In the genomic region with DNA sequence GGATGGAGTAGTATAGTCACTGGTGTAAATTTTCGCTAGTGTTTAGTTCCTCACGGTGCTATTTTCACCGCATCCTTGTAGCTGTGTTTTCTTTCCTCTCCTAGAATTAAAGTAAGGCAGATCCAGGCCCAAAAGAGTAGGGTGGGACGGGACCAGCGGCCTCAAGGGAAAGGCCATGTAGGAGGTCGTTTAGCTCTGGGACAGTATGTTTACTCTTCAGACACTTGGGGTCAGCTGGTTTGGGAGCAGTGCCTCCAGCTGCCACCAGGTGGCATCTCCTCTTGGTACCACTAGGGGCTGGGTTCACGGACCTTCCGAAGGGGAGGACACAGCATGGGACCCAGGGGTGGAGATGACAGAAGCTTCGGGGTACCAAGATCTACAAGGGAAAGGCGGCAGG, we compare ENCODE assay signal across 8 mouse cellular contexts. TPM values are rescaled to one million over a fixed set of nuclear protein-coding genes. Genes with fewer than 3 reads are reported as not detected.
A peak's percentile ranks its signal among the peaks of the same experiment; 100 is the strongest.
DNase-seq lines count a peak whose midpoint lies in the region; ATAC-seq lines count a peak whose summit lies in the region.

No protein-coding gene starts in this region.

- peaks cover 4% of the 10 kb centered on the region for H3K36me3 ChIP-seq in forebrain, embryonic 11.5 days (ENCODE audit: control insufficient read depth, insufficient read depth, low read length)
- peaks cover 19% of the 10 kb centered on the region; the same call in 1 of the 2 replicates for H3K36me3 ChIP-seq in heart, embryonic 16.5 days (ENCODE audit: control insufficient read depth, insufficient read depth)
- peaks cover 41% of the 10 kb centered on the region for H3K36me3 ChIP-seq in liver, embryonic 15.5 days (replicated peaks)
- H3K36me3 ChIP-seq in neural tube, embryonic 12.5 days = peaks cover 44% of the 10 kb centered on the region

- H3K4me3 ChIP-seq in forebrain, embryonic 11.5 days (ENCODE audit: low read depth, low read length) = peak overlapping the region; percentile 58
- H3K4me3 ChIP-seq in heart, embryonic 16.5 days (ENCODE audit: low read length) = peak overlapping the region; percentile 70
- H3K4me3 ChIP-seq in liver, embryonic 15.5 days (replicated peaks) = peak overlapping the region; percentile 79
- H3K4me3 ChIP-seq in neural tube, embryonic 12.5 days = peak overlapping the region; percentile 51

- no peaks in the 10 kb centered on the region for H3K9me3 ChIP-seq in forebrain, embryonic 11.5 days (ENCODE audit: control insufficient read depth, low read length)
- H3K9me3 ChIP-seq in heart, embryonic 16.5 days (replicated peaks; ENCODE audit: control insufficient read depth, low read length) = no peaks in the 10 kb centered on the region
- no peaks in the 10 kb centered on the region for H3K9me3 ChIP-seq in liver, embryonic 15.5 days (replicated peaks)
- H3K9me3 ChIP-seq in neural tube, embryonic 12.5 days = no peaks in the 10 kb centered on the region

- peak; percentile 67 to 76 for DNase-seq in CD8-positive naive resting alpha-beta T cell, adult 2 months (ENCODE audit: low read depth in 2 of 2, low spot score in 2 of 2)
- DNase-seq in c-Kit-positive CD71-positive TER-119-negative erythroid progenitor cells, embryonic 14.5 days (ENCODE audit: low read depth) = peak; percentile 71
- peak; percentile 88 for DNase-seq in forebrain, embryonic 11.5 days (ENCODE audit: low spot score)
- peak; percentile 89 to 91 for DNase-seq in kidney, postnatal 25 days
- DNase-seq in telencephalon, adult 2 months (ENCODE audit: low read depth, low spot score) = peak; percentile 51

- no peaks in the 10 kb centered on the region for H3K27me3 ChIP-seq in forebrain, embryonic 11.5 days (ENCODE audit: control insufficient read depth, insufficient read depth, low read length)
- no peaks in the 10 kb centered on the region for H3K27me3 ChIP-seq in heart, embryonic 16.5 days (ENCODE audit: control insufficient read depth, insufficient read depth, low read length)
- no peaks in the 10 kb centered on the region for H3K27me3 ChIP-seq in liver, embryonic 15.5 days
- H3K27me3 ChIP-seq in neural tube, embryonic 12.5 days (replicated peaks) = no peaks in the 10 kb centered on the region

- peak overlapping the region; percentile 78 for H3K27ac ChIP-seq in forebrain, embryonic 11.5 days (ENCODE audit: low read depth, low read length)
- H3K27ac ChIP-seq in heart, embryonic 16.5 days (ENCODE audit: low read length) = peak overlapping the region; percentile 78
- peak overlapping the region; percentile 92 for H3K27ac ChIP-seq in liver, embryonic 15.5 days (replicated peaks)
- peak overlapping the region; percentile 34; the same call in 1 of the 2 replicates for H3K27ac ChIP-seq in neural tube, embryonic 12.5 days

- H3K4me2 ChIP-seq in forebrain, embryonic 11.5 days (ENCODE audit: low read depth, low read length, severe bottlenecking) = peak overlapping the region; percentile 82
- H3K4me2 ChIP-seq in heart, embryonic 16.5 days (ENCODE audit: low read depth, low read length) = peak overlapping the region; percentile 75
- H3K4me2 ChIP-seq in liver, embryonic 15.5 days = peak overlapping the region; percentile 79
- H3K4me2 ChIP-seq in neural tube, embryonic 12.5 days (replicated peaks) = peak overlapping the region; percentile 84

- 1% methylated on average over 10 of the region's 10 CpGs for WGBS in forebrain, embryonic 11.5 days
- 2% methylated on average over 10 of the region's 10 CpGs for WGBS in heart, embryonic 16.5 days
- WGBS in liver, embryonic 15.5 days (ENCODE audit: insufficient replicate concordance) = 1% methylated on average over 10 of the region's 10 CpGs
- WGBS in neural tube, embryonic 12.5 days = 2% methylated on average over 10 of the region's 10 CpGs

- peaks cover 4% of the 10 kb centered on the region; the same call in 1 of the 2 replicates for H3K4me1 ChIP-seq in forebrain, embryonic 11.5 days (replicated peaks; ENCODE audit: control insufficient read depth, insufficient read depth, low read length)
- peaks cover 28% of the 10 kb centered on the region for H3K4me1 ChIP-seq in heart, embryonic 16.5 days (ENCODE audit: control insufficient read depth, insufficient read depth, low read length)
- H3K4me1 ChIP-seq in liver, embryonic 15.5 days (replicated peaks) = peaks cover 62% of the 10 kb centered on the region
- H3K4me1 ChIP-seq in neural tube, embryonic 12.5 days = peaks cover 28% of the 10 kb centered on the region

- peak overlapping the region; percentile 70 for H3K9ac ChIP-seq in forebrain, embryonic 11.5 days (ENCODE audit: low read length)
- H3K9ac ChIP-seq in heart, embryonic 16.5 days (ENCODE audit: low read length) = peak overlapping the region; percentile 77
- H3K9ac ChIP-seq in liver, embryonic 15.5 days = peak overlapping the region; percentile 82
- peak overlapping the region; percentile 63 for H3K9ac ChIP-seq in neural tube, embryonic 12.5 days

- ATAC-seq in forebrain, embryonic 11.5 days (replicated peaks; ENCODE audit: low FRiP score) = peak; percentile 64
- peak; percentile 60 for ATAC-seq in heart, embryonic 16.5 days (replicated peaks; ENCODE audit: extremely low read depth, insufficient read depth, low FRiP score)
- peak; percentile 62 for ATAC-seq in liver, embryonic 15.5 days (ENCODE audit: insufficient read depth)
- ATAC-seq in neural tube, embryonic 12.5 days (ENCODE audit: low FRiP score, low read depth) = peak; percentile 79

RNA-seq across cellular contexts. Expression of a gene that starts 3.9 kb away (rescaled TPM):
- polyA plus RNA-seq in forebrain, embryonic 11.5 days (2014; fragmentation: Nextera tagmentation; extraction: Ambion mirVana) = 0.24 TPM in 1 of 2 replicates, not detected in the other
- 6.7 and 7.1 TPM in 2 replicates for polyA plus RNA-seq in heart, embryonic 16.5 days (2015; fragmentation: Nextera tagmentation; extraction: Ambion mirVana)
- 5.9 and 8.1 TPM in 2 replicates for polyA plus RNA-seq in liver, embryonic 15.5 days (2015; fragmentation: Nextera tagmentation; extraction: Ambion mirVana)
- polyA plus RNA-seq in neural tube, embryonic 12.5 days (2016; fragmentation: Nextera tagmentation; extraction: Ambion mirVana) = 0.27 and 0.30 TPM in 2 replicates

RNA-seq across cellular contexts. Expression of a gene that starts 9.4 kb away (rescaled TPM):
- polyA plus RNA-seq in forebrain, embryonic 11.5 days (2014; fragmentation: Nextera tagmentation; extraction: Ambion mirVana) = 277 and 287 TPM in 2 replicates
- 214 and 233 TPM in 2 replicates for polyA plus RNA-seq in heart, embryonic 16.5 days (2015; fragmentation: Nextera tagmentation; extraction: Ambion mirVana)
- polyA plus RNA-seq in liver, embryonic 15.5 days (2015; fragmentation: Nextera tagmentation; extraction: Ambion mirVana) = 190 and 201 TPM in 2 replicates
- polyA plus RNA-seq in neural tube, embryonic 12.5 days (2016; fragmentation: Nextera tagmentation; extraction: Ambion mirVana) = 304 and 321 TPM in 2 replicates

RNA-seq across cellular contexts. Expression of a gene that starts 24.3 kb away (rescaled TPM):
- 29.1 and 30.7 TPM in 2 replicates for polyA plus RNA-seq in forebrain, embryonic 11.5 days (2014; fragmentation: Nextera tagmentation; extraction: Ambion mirVana)
- polyA plus RNA-seq in heart, embryonic 16.5 days (2015; fragmentation: Nextera tagmentation; extraction: Ambion mirVana) = 42.2 and 46.2 TPM in 2 replicates
- polyA plus RNA-seq in liver, embryonic 15.5 days (2015; fragmentation: Nextera tagmentation; extraction: Ambion mirVana) = 15.3 and 19.0 TPM in 2 replicates
- polyA plus RNA-seq in neural tube, embryonic 12.5 days (2016; fragmentation: Nextera tagmentation; extraction: Ambion mirVana) = 38.4 and 39.8 TPM in 2 replicates

RNA-seq across cellular contexts. Expression of a gene that starts 25.3 kb away (rescaled TPM):
- polyA plus RNA-seq in forebrain, embryonic 11.5 days (2014; fragmentation: Nextera tagmentation; extraction: Ambion mirVana) = 93.4 and 99.5 TPM in 2 replicates
- 74.4 and 80.5 TPM in 2 replicates for polyA plus RNA-seq in heart, embryonic 16.5 days (2015; fragmentation: Nextera tagmentation; extraction: Ambion mirVana)
- 50.6 and 53.4 TPM in 2 replicates for polyA plus RNA-seq in liver, embryonic 15.5 days (2015; fragmentation: Nextera tagmentation; extraction: Ambion mirVana)
- 103 and 109 TPM in 2 replicates for polyA plus RNA-seq in neural tube, embryonic 12.5 days (2016; fragmentation: Nextera tagmentation; extraction: Ambion mirVana)

RNA-seq across cellular contexts. Expression of a gene that starts 54.6 kb away (rescaled TPM):
- 105 and 112 TPM in 2 replicates for polyA plus RNA-seq in forebrain, embryonic 11.5 days (2014; fragmentation: Nextera tagmentation; extraction: Ambion mirVana)
- polyA plus RNA-seq in heart, embryonic 16.5 days (2015; fragmentation: Nextera tagmentation; extraction: Ambion mirVana) = 35.9 and 41.4 TPM in 2 replicates
- polyA plus RNA-seq in liver, embryonic 15.5 days (2015; fragmentation: Nextera tagmentation; extraction: Ambion mirVana) = 7.5 and 9.0 TPM in 2 replicates
- 98.2 and 106 TPM in 2 replicates for polyA plus RNA-seq in neural tube, embryonic 12.5 days (2016; fragmentation: Nextera tagmentation; extraction: Ambion mirVana)

Comparison
In these comparisons a context has a peak if more than half of its experiments do, and no peak if none do; other contexts are left out.
1. Peak in every context shown above with its lines: DNase-seq, ATAC-seq, H3K4me3 ChIP-seq and H3K27ac ChIP-seq.
2. H3K27ac ChIP-seq: peak in every context shown above with its lines; median percentile 92 in liver, embryonic 15.5 days; 78 in forebrain, embryonic 11.5 days; 78 in heart, embryonic 16.5 days; 34 in neural tube, embryonic 12.5 days.